Mouse (Mus musculus) CD8-positive naive resting alpha-beta T cell, adult 2 months (primary cell): Measurements from ENCODE around the gene Cnep1r1.

ENCODE experiments used
- DNase-seq, 2 experiments: peaks; one replicate each; pipeline ENCODE4 v3.0.0; 2022; ENCODE audit warnings: low read depth in 2 of 2, low spot score in 2 of 2

Cnep1r1 gene

DNA sequence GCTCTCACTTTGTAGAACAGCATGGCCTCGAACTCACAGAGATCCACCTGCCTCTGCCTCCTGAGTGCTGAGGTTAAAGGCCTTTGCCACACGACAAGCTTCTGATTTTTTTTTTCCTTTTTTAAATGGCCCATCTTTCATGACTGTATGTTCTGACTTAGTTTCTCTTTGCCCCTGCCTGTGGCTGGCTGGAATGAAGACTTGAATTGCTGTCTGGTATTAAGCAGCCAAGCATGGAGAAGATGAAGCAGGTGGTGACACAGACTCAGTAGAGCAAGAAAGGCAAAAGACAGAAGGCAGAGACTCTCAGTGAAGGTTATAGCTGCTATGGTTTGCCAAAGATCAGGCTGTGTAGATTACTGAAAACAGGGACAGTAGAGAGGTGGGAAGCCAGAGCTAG, 64.6 kb downstream of the Cnep1r1 start:
- no peak for DNase-seq
